Mouse (Mus musculus): ENCODE measurements around the gene Hpse2.

DNA sequence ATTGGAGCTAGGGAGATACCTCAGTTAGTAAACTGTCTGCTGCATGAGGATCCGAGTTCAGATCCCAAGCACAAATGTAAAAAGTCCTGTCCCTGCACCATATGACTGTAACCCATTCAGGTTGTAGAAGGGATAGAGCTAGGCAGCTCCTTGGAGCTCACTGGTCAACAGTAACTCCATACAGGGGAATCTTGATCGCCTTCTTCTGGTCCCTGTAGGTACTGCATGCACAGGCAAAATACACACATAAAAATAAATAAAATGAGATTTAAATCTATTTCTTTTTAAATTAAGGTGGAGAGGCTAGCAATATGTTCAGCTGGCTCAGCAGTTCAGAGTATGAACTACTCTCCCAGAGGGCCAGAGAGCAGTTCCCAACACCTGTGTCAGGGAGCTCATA lies 35.9 kb upstream of the Hpse2 start:
- no peak for TF ChIP-seq ZC3H11A (IDR thresholded peaks at IDR 0.05; ENCODE audit: borderline replicate concordance, low read depth, low read length)
- TF ChIP-seq MAFK (IDR thresholded peaks at IDR 0.05; ENCODE audit: insufficient read depth, low read depth, low read length) = no peak
